Mouse (Mus musculus): Measurements from ENCODE around the gene Crb3. TPM values are rescaled to one million over a fixed set of nuclear protein-coding genes. Genes with fewer than 3 reads are reported as not detected.
A peak's percentile ranks its signal among the peaks of the same experiment; 100 is the strongest.

Gene Crb3
- total and polyA plus RNA-seq, 2 experiments: 21.9 to 45.6 TPM

- TF ChIP-seq POLR2A (IDR thresholded peaks at IDR 0.05; ENCODE audit: extremely low read depth, insufficient read depth, low read length): no peak
- TF ChIP-seq CTCF (IDR thresholded peaks at IDR 0.05; ENCODE audit: low read depth, low read length): no peak
- Histone ChIP-seq H3K4me3 (ENCODE audit: insufficient read depth, low read depth, low read length) (no peak overlapping the region), H3K79me2 (ENCODE audit: control insufficient read depth, insufficient read depth, low read length) (no peaks in the 10 kb centered on the region), H3K9ac (ENCODE audit: low read depth, low read length) (no peak overlapping the region), H3K4me1 (ENCODE audit: control insufficient read depth, insufficient read depth, low read length) (no peaks in the 10 kb centered on the region), H3K36me3 (ENCODE audit: control insufficient read depth, insufficient read depth, low read length) (no peaks in the 10 kb centered on the region), H3K27ac (replicated peaks; ENCODE audit: insufficient read depth, low read depth, low read length) (no peak overlapping the region), H3K27me3 (ENCODE audit: control insufficient read depth, insufficient read depth, low read length) (peaks cover 3% of the 10 kb centered on the region; the same call in 1 of the 2 replicates)
- WGBS: 14% methylated on average over 10 of the region's 10 CpGs
- DNase-seq (ENCODE audit: extremely low read depth, low read depth, low spot score): no peak
Measured at GRCm38 (mm10) chr17:57099629-57100325, 40.9 kb downstream of the Crb3 start.

- H3K9ac ChIP-seq (ENCODE audit: low read depth, low read length): no peak overlapping the region
Measured at GRCm38 (mm10) chr17:57102276-57102675, 43.4 kb downstream of the Crb3 start.

GRCm38 (mm10) chr17:57104496-57104895 lies 45.6 kb downstream of the Crb3 start:
- Histone ChIP-seq H3K4me1 (ENCODE audit: control insufficient read depth, insufficient read depth, low read length) (no peaks in the 10 kb centered on the region), H3K79me2 (ENCODE audit: control insufficient read depth, insufficient read depth, low read length) (no peaks in the 10 kb centered on the region), H3K27ac (replicated peaks; ENCODE audit: insufficient read depth, low read depth, low read length) (no peak overlapping the region), H3K36me3 (ENCODE audit: control insufficient read depth, insufficient read depth, low read length) (no peaks in the 10 kb centered on the region), H3K27me3 (ENCODE audit: control insufficient read depth, insufficient read depth, low read length) (0 out of 2 replicates have a peak, but pooled peaks cover 4% of the 10 kb centered on the region), H3K9ac (ENCODE audit: low read depth, low read length) (no peak overlapping the region), H3K4me3 (ENCODE audit: insufficient read depth, low read depth, low read length) (no peak overlapping the region)
- WGBS: 55% methylated on average over 4 of the region's 4 CpGs
- TF ChIP-seq CTCF (IDR thresholded peaks at IDR 0.05; ENCODE audit: low read depth, low read length): no peak
- no peak for TF ChIP-seq POLR2A (IDR thresholded peaks at IDR 0.05; ENCODE audit: extremely low read depth, insufficient read depth, low read length)
- no peak for DNase-seq (ENCODE audit: extremely low read depth, low read depth, low spot score)

More at GRCm38 (mm10) chr17:57102276-57102675, 43.4 kb downstream of the Crb3 start:
- Histone ChIP-seq H3K79me2 (ENCODE audit: control insufficient read depth, insufficient read depth, low read length) (no peaks in the 10 kb centered on the region), H3K27me3 (ENCODE audit: control insufficient read depth, insufficient read depth, low read length) (peaks cover 6% of the 10 kb centered on the region; the same call in 1 of the 2 replicates), H3K4me3 (ENCODE audit: insufficient read depth, low read depth, low read length) (no peak overlapping the region), H3K4me1 (ENCODE audit: control insufficient read depth, insufficient read depth, low read length) (no peaks in the 10 kb centered on the region), H3K36me3 (ENCODE audit: control insufficient read depth, insufficient read depth, low read length) (no peaks in the 10 kb centered on the region), H3K27ac (replicated peaks; ENCODE audit: insufficient read depth, low read depth, low read length) (no peak overlapping the region)
- TF ChIP-seq POLR2A (IDR thresholded peaks at IDR 0.05; ENCODE audit: extremely low read depth, insufficient read depth, low read length) (no peak), CTCF (IDR thresholded peaks at IDR 0.05; ENCODE audit: low read depth, low read length) (no peak)
- no peak for DNase-seq (ENCODE audit: extremely low read depth, low read depth, low spot score)
- whole genome bisulfite sequencing: 76% methylated on average over 2 of the region's 2 CpGs

- Histone ChIP-seq H3K36me3 (ENCODE audit: control insufficient read depth, insufficient read depth, low read length) (no peaks in the 10 kb centered on the region), H3K79me2 (ENCODE audit: control insufficient read depth, insufficient read depth, low read length) (no peaks in the 10 kb centered on the region), H3K4me3 (ENCODE audit: insufficient read depth, low read depth, low read length) (peak within 1 kb of the TSS; percentile 67), H3K4me1 (ENCODE audit: control insufficient read depth, insufficient read depth, low read length) (no peaks in the 10 kb centered on the region), H3K27ac (replicated peaks; ENCODE audit: insufficient read depth, low read depth, low read length) (no peak within 1 kb of the TSS), H3K27me3 (ENCODE audit: control insufficient read depth, insufficient read depth, low read length) (0 out of 2 replicates have a peak, but pooled peaks cover 3% of the 10 kb centered on the region), H3K9ac (ENCODE audit: low read depth, low read length) (peak within 1 kb of the TSS; percentile 66)
- 3% methylated on average over 57 of the region's 61 CpGs for WGBS
- TF ChIP-seq CTCF (IDR thresholded peaks at IDR 0.05; ENCODE audit: low read depth, low read length) (no peak), POLR2A (IDR thresholded peaks at IDR 0.05; ENCODE audit: extremely low read depth, insufficient read depth, low read length) (no peak)
- no peak for DNase-seq (ENCODE audit: extremely low read depth, low read depth, low spot score)
Measured at GRCm38 (mm10) chr17:57105181-57106034, 46.5 kb downstream of the Crb3 start, which contains the start of gene Tnfsf9. Gene Tnfsf9 (plus strand): TSS chr17:57105325.

- Histone ChIP-seq H3K36me3 (ENCODE audit: control insufficient read depth, insufficient read depth, low read length) (no peaks in the 10 kb centered on the region), H3K4me1 (ENCODE audit: control insufficient read depth, insufficient read depth, low read length) (no peaks in the 10 kb centered on the region), H3K27me3 (ENCODE audit: control insufficient read depth, insufficient read depth, low read length) (0 out of 2 replicates have a peak, but pooled peaks cover 3% of the 10 kb centered on the region), H3K27ac (replicated peaks; ENCODE audit: insufficient read depth, low read depth, low read length) (no peak overlapping the region), H3K4me3 (ENCODE audit: insufficient read depth, low read depth, low read length) (no peak overlapping the region), H3K79me2 (ENCODE audit: control insufficient read depth, insufficient read depth, low read length) (no peaks in the 10 kb centered on the region), H3K9ac (ENCODE audit: low read depth, low read length) (no peak overlapping the region)
- TF ChIP-seq POLR2A (IDR thresholded peaks at IDR 0.05; ENCODE audit: extremely low read depth, insufficient read depth, low read length) (no peak), CTCF (IDR thresholded peaks at IDR 0.05; ENCODE audit: low read depth, low read length) (no peak)
- DNase-seq (ENCODE audit: extremely low read depth, low read depth, low spot score): no peak
- WGBS: 35% methylated on average over 9 of the region's 9 CpGs
Measured at GRCm38 (mm10) chr17:57106035-57106368, 47.1 kb downstream of the Crb3 start.

Measured in liver, adult 2 months (tissue).